Mouse (Mus musculus): ENCODE measurements around the gene Lmf2. TPM values are rescaled to one million over a fixed set of nuclear protein-coding genes. Genes with fewer than 3 reads are reported as not detected.

Gene Lmf2
- polyA plus RNA-seq, 1 experiment from 2014 or later = 29.7 TPM

- Histone ChIP-seq H3K36me3 (ENCODE audit: control insufficient read depth, insufficient read depth, low read length) (no peaks in the 10 kb centered on the region), H3K27ac (ENCODE audit: low read depth, low read length) (no peak within 1 kb of the TSS), H3K27me3 (ENCODE audit: control insufficient read depth, insufficient read depth, low read length) (peaks cover 18% of the 10 kb centered on the region), H3K9ac (ENCODE audit: low read depth, low read length) (no peak within 1 kb of the TSS), H3K4me2 (no peak within 1 kb of the TSS), H3K4me3 (ENCODE audit: low read depth, low read length) (no peak within 1 kb of the TSS), H3K9me3 (replicated peaks; ENCODE audit: control insufficient read depth, low read length) (no peaks in the 10 kb centered on the region), H3K4me1 (ENCODE audit: control insufficient read depth, insufficient read depth, low read length) (no peaks in the 10 kb centered on the region; the same call in 1 of the 2 replicates)
- ATAC-seq (replicated peaks; ENCODE audit: insufficient number of reproducible peaks, low FRiP score, low TSS enrichment) = no peak
- 74% methylated on average over 7 of the region's 7 CpGs for WGBS (ENCODE audit: insufficient replicate concordance)
Measured at GRCm38 (mm10) chr15:89384617-89385016, 29.2 kb upstream of the Lmf2 start, which contains the start of gene Klhdc7b. Klhdc7b (plus strand) TSS chr15:89384917.

DNA sequence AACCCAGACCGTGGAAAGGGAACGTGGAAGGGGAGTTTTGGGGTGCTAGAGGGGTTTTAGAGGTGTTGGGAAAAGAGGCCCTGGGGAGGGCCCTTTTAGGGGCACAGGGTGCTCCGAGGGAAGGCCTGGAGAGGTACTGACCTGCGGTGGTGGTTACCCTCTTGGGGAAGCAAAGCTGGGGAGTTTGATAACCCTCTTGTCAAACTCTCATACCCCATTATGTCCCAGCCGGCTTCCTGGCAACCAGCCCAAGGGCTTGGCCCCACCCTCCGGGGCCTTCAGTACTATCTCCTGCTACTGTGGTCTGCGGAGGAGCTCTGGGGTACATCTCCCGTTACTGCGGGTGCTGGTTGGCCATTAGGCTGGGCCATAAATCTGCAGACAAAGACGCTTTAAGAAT, 24.0 kb upstream of the Lmf2 start:
- ATAC-seq (replicated peaks; ENCODE audit: insufficient number of reproducible peaks, low FRiP score, low TSS enrichment) = no peak
- Histone ChIP-seq H3K36me3 (ENCODE audit: control insufficient read depth, insufficient read depth, low read length) (no peaks in the 10 kb centered on the region), H3K4me1 (ENCODE audit: control insufficient read depth, insufficient read depth, low read length) (peaks cover 16% of the 10 kb centered on the region), H3K9me3 (replicated peaks; ENCODE audit: control insufficient read depth, low read length) (no peaks in the 10 kb centered on the region), H3K27ac (ENCODE audit: low read depth, low read length) (no peak overlapping the region), H3K9ac (ENCODE audit: low read depth, low read length) (peak overlapping the region; percentile 54; the same call in 1 of the 2 replicates), H3K4me2 (peak overlapping the region; percentile 75), H3K4me3 (ENCODE audit: low read depth, low read length) (peak overlapping the region; percentile 48), H3K27me3 (ENCODE audit: control insufficient read depth, insufficient read depth, low read length) (peaks cover 46% of the 10 kb centered on the region)
- 6% methylated on average over 10 of the region's 10 CpGs for WGBS (ENCODE audit: insufficient replicate concordance)

DNA sequence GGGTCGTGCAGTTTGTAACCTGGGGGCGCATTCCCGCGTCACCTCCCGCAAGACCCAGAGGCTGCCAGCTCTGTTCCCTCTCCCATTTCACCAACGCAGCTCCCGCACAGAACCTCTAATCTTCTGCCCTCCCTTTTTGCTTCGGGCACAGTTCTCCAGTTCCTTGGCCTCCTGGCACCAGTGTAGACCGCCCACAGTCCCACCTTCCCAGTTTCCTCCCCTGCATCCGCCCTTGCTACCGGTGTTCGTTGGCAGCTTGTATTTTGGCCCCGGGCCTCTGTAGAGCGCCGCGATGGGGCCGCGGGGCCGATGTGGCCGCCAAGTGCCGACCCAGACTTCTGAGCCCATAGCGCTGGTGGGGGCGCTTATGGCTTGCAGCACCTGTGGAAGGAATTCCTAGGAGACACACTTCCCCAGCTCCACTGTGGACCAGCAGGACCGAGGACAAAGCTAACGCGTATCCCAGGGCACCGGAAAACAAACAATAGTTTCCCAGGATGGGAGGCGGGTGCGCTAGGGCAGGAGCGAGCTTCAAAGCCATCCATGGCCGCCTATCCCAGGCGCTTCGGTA, 23.5 kb upstream of the Lmf2 start, which contains the start of gene Odf3b:
Gene Odf3b (minus strand): TSS at position 452 of the 571 bp plus-strand sequence.
- Histone ChIP-seq H3K9ac (ENCODE audit: low read depth, low read length) (peak within 1 kb of the TSS; percentile 54), H3K9me3 (replicated peaks; ENCODE audit: control insufficient read depth, low read length) (no peaks in the 10 kb centered on the region), H3K27ac (ENCODE audit: low read depth, low read length) (no peak within 1 kb of the TSS), H3K27me3 (ENCODE audit: control insufficient read depth, insufficient read depth, low read length) (peaks cover 46% of the 10 kb centered on the region), H3K4me1 (ENCODE audit: control insufficient read depth, insufficient read depth, low read length) (peaks cover 19% of the 10 kb centered on the region), H3K4me2 (peak within 1 kb of the TSS; percentile 75), H3K36me3 (ENCODE audit: control insufficient read depth, insufficient read depth, low read length) (no peaks in the 10 kb centered on the region), H3K4me3 (ENCODE audit: low read depth, low read length) (peak within 1 kb of the TSS; percentile 48)
- ATAC-seq (replicated peaks; ENCODE audit: insufficient number of reproducible peaks, low FRiP score, low TSS enrichment) = no peak
- 2% methylated on average over 33 of the region's 33 CpGs for WGBS (ENCODE audit: insufficient replicate concordance)

- Histone ChIP-seq H3K36me3 (ENCODE audit: control insufficient read depth, insufficient read depth, low read length) (no peaks in the 10 kb centered on the region), H3K9ac (ENCODE audit: low read depth, low read length) (peak overlapping the region; percentile 54), H3K4me1 (ENCODE audit: control insufficient read depth, insufficient read depth, low read length) (peaks cover 20% of the 10 kb centered on the region), H3K27me3 (ENCODE audit: control insufficient read depth, insufficient read depth, low read length) (peaks cover 46% of the 10 kb centered on the region), H3K4me2 (peak overlapping the region; percentile 75), H3K9me3 (replicated peaks; ENCODE audit: control insufficient read depth, low read length) (no peaks in the 10 kb centered on the region), H3K27ac (ENCODE audit: low read depth, low read length) (no peak overlapping the region), H3K4me3 (ENCODE audit: low read depth, low read length) (peak overlapping the region; percentile 48)
- WGBS (ENCODE audit: insufficient replicate concordance) = 14% methylated on average over 46 of the region's 46 CpGs
- no peak for ATAC-seq (replicated peaks; ENCODE audit: insufficient number of reproducible peaks, low FRiP score, low TSS enrichment)
Measured at GRCm38 (mm10) chr15:89377938-89378828, 22.7 kb upstream of the Lmf2 start.

- Histone ChIP-seq H3K4me2 (peak overlapping the region; percentile 31), H3K36me3 (ENCODE audit: control insufficient read depth, insufficient read depth, low read length) (no peaks in the 10 kb centered on the region), H3K9ac (ENCODE audit: low read depth, low read length) (no peak overlapping the region), H3K27ac (ENCODE audit: low read depth, low read length) (no peak overlapping the region), H3K4me1 (ENCODE audit: control insufficient read depth, insufficient read depth, low read length) (peaks cover 25% of the 10 kb centered on the region), H3K4me3 (ENCODE audit: low read depth, low read length) (peak overlapping the region; percentile 14; the same call in 1 of the 2 replicates), H3K9me3 (replicated peaks; ENCODE audit: control insufficient read depth, low read length) (no peaks in the 10 kb centered on the region), H3K27me3 (ENCODE audit: control insufficient read depth, insufficient read depth, low read length) (peaks cover 46% of the 10 kb centered on the region)
- ATAC-seq (replicated peaks; ENCODE audit: insufficient number of reproducible peaks, low FRiP score, low TSS enrichment) = no peak
- 3% methylated on average over 18 of the region's 18 CpGs for WGBS (ENCODE audit: insufficient replicate concordance)
Measured at GRCm38 (mm10) chr15:89377362-89377761, 21.9 kb upstream of the Lmf2 start.

GRCm38 (mm10) chr15:89376957-89377356, 21.5 kb upstream of the Lmf2 start, which contains the start of gene Tymp:
Tymp (minus strand) TSS chr15:89377039.
- H3K27ac ChIP-seq (ENCODE audit: low read depth, low read length) = no peak within 1 kb of the TSS
- peaks cover 43% of the 10 kb centered on the region for H3K27me3 ChIP-seq (ENCODE audit: control insufficient read depth, insufficient read depth, low read length)
- no peak for ATAC-seq (replicated peaks; ENCODE audit: insufficient number of reproducible peaks, low FRiP score, low TSS enrichment)
- H3K4me3 ChIP-seq (ENCODE audit: low read depth, low read length) = peak within 1 kb of the TSS; percentile 14; the same call in 1 of the 2 replicates
- H3K9me3 ChIP-seq (replicated peaks; ENCODE audit: control insufficient read depth, low read length) = no peaks in the 10 kb centered on the region
- H3K4me2 ChIP-seq = peak within 1 kb of the TSS; percentile 31
- H3K4me1 ChIP-seq (ENCODE audit: control insufficient read depth, insufficient read depth, low read length) = peaks cover 25% of the 10 kb centered on the region
- no peak within 1 kb of the TSS for H3K9ac ChIP-seq (ENCODE audit: low read depth, low read length)
- 15% methylated on average over 16 of the region's 16 CpGs for WGBS (ENCODE audit: insufficient replicate concordance)
- peaks cover 4% of the 10 kb centered on the region for H3K36me3 ChIP-seq (ENCODE audit: control insufficient read depth, insufficient read depth, low read length)

DNA sequence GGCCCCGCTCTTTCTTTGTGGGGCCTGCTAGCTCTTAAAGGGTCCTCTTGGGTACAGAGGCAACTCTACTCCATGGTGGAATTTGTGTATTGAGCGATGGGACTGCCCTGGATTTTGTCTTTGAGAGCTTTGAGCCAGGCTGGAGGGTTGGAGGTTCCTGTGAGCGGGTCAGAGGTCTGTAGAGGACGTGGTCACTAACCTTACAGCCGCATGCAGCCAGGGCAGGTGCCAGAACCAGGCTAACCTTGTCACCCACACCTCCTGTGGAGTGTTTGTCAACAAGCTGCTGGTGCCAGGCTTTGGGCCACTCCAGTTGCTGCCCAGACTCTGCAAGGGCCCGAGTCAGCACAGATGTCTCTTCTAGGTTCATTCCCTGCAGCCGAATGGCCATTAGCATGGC, 20.6 kb upstream of the Lmf2 start:
- ATAC-seq (replicated peaks; ENCODE audit: insufficient number of reproducible peaks, low FRiP score, low TSS enrichment) = no peak

GRCm38 (mm10) chr15:89374801-89375534, 19.5 kb upstream of the Lmf2 start:
- H3K9me3 ChIP-seq (replicated peaks; ENCODE audit: control insufficient read depth, low read length) = no peaks in the 10 kb centered on the region
- H3K36me3 ChIP-seq (ENCODE audit: control insufficient read depth, insufficient read depth, low read length) = peaks cover 20% of the 10 kb centered on the region
- no peak overlapping the region; the same call in 1 of the 2 replicates for H3K4me2 ChIP-seq
- H3K9ac ChIP-seq (ENCODE audit: low read depth, low read length) = no peak overlapping the region
- peaks cover 39% of the 10 kb centered on the region for H3K27me3 ChIP-seq (ENCODE audit: control insufficient read depth, insufficient read depth, low read length)
- H3K27ac ChIP-seq (ENCODE audit: low read depth, low read length) = no peak overlapping the region
- 92% methylated on average over 17 of the region's 17 CpGs for WGBS (ENCODE audit: insufficient replicate concordance)
- no peak overlapping the region for H3K4me3 ChIP-seq (ENCODE audit: low read depth, low read length)
- peaks cover 25% of the 10 kb centered on the region for H3K4me1 ChIP-seq (ENCODE audit: control insufficient read depth, insufficient read depth, low read length)
- no peak for ATAC-seq (replicated peaks; ENCODE audit: insufficient number of reproducible peaks, low FRiP score, low TSS enrichment)

More for the DNA sequence above, 20.6 kb upstream of the Lmf2 start:
- no peaks in the 10 kb centered on the region for H3K9me3 ChIP-seq (replicated peaks; ENCODE audit: control insufficient read depth, low read length)
- WGBS (ENCODE audit: insufficient replicate concordance) = 72% methylated on average over 7 of the region's 7 CpGs
- no peak overlapping the region for H3K9ac ChIP-seq (ENCODE audit: low read depth, low read length)
- peaks cover 43% of the 10 kb centered on the region for H3K27me3 ChIP-seq (ENCODE audit: control insufficient read depth, insufficient read depth, low read length)
- H3K4me3 ChIP-seq (ENCODE audit: low read depth, low read length) = no peak overlapping the region
- no peak overlapping the region for H3K4me2 ChIP-seq
- peaks cover 25% of the 10 kb centered on the region for H3K4me1 ChIP-seq (ENCODE audit: control insufficient read depth, insufficient read depth, low read length)
- H3K27ac ChIP-seq (ENCODE audit: low read depth, low read length) = no peak overlapping the region
- peaks cover 13% of the 10 kb centered on the region for H3K36me3 ChIP-seq (ENCODE audit: control insufficient read depth, insufficient read depth, low read length)

All from heart, embryonic 11.5 days (tissue).